Mouse (Mus musculus): ENCODE measurements at regions not wholly inside any gene's neighbourhood (a gene's known extent, or its start where the extent isn't known, plus 50 kb on each side); places are given as distances from the start of the nearest gene placed in this dataset.

GRCm38 (mm10) chr2:56025059-56025458 is 589.3 kb downstream of the Kcnj3 start:
- peak; percentile 43 for DNase-seq (ENCODE audit: low read depth, low spot score)

GRCm38 (mm10) chr2:56028958-56029357 is 593.2 kb downstream of the Kcnj3 start:
- DNase-seq (ENCODE audit: low read depth, low spot score): no peak
